Mouse (Mus musculus) heart, postnatal 0 days (tissue): ENCODE results near the gene Kif7. TPM values are rescaled to one million over a fixed set of nuclear protein-coding genes. Genes with fewer than 3 reads are reported as not detected.

Experiments used
- ATAC-seq: fragments of 200-750 bp; cut with Nextera tagmentation; 2 replicates; pipeline ENCODE4 v1.8.0; 2017; ENCODE audit warnings: low read depth, moderate number of reproducible peaks, moderate library complexity; ENCODE audit not compliant: insufficient read depth
- DNase-seq: peaks from one replicate; pipeline ENCODE4 v3.0.0-alpha.2; 2016; ENCODE audit warnings: low spot score
- H3K27ac ChIP-seq: fragments of 300-500 bp; sonication (generic); 2 replicates; pipeline ENCODE4 v1.5.1; 2014; ENCODE audit warnings: low read depth, mild to moderate bottlenecking
- H3K27me3 ChIP-seq: fragments of 300-500 bp; sonication (generic); 2 replicates; pipeline ENCODE4 v1.6.1; 2014; ENCODE audit warnings: low read length, mixed read lengths; ENCODE audit not compliant: control insufficient read depth, insufficient read depth
- H3K36me3 ChIP-seq: fragments of 300-500 bp; sonication (generic); replicated peaks from 2 replicates; pipeline ENCODE4 v1.6.1; 2014; ENCODE audit warnings: low read length, mixed read lengths; ENCODE audit not compliant: control insufficient read depth, insufficient read depth
- H3K4me1 ChIP-seq: fragments of 300-500 bp; sonication (generic); 2 replicates; pipeline ENCODE4 v1.6.1; 2014; ENCODE audit warnings: antibody characterized with exemption; ENCODE audit not compliant: control insufficient read depth, insufficient read depth
- H3K4me2 ChIP-seq: fragments of 300-500 bp; sonication (generic); 2 replicates; pipeline ENCODE4 v1.6.1; 2014; ENCODE audit warnings: low read depth, mild to moderate bottlenecking, low read length, moderate library complexity
- H3K4me3 ChIP-seq: fragments of 300-500 bp; sonication (generic); 2 replicates; pipeline ENCODE4 v1.5.1; 2014; ENCODE audit warnings: low read depth, low read length
- H3K9ac ChIP-seq: fragments of 300-500 bp; sonication (generic); replicated peaks from 2 replicates; pipeline ENCODE4 v1.6.1; 2014; ENCODE audit warnings: low read depth, low read length, mixed read lengths
- H3K9me3 ChIP-seq: fragments of 300-500 bp; sonication (generic); replicated peaks from 2 replicates; pipeline ENCODE4 v1.6.1; 2016; ENCODE audit warnings: low read length; ENCODE audit not compliant: control insufficient read depth
- CTCF ChIP-seq: IDR thresholded peaks from 2 replicates; pipeline ENCODE4 v1.5.1; 2016; ENCODE audit warnings: antibody characterized with exemption, control low read depth, low read depth
- EP300 ChIP-seq: IDR thresholded peaks from 2 replicates; pipeline ENCODE4 v1.6.1; 2016; ENCODE audit warnings: antibody characterized with exemption, low read depth
- WGBS: fragments of 180-500 bp; shearing (Covaris S2); extraction: QIAGEN DNeasy Blood & Tissue Kit; methylation state at CpG from one replicate; pipeline ENCODE4 v1.1.7; 2014; 5-methylcytosine and 5-hydroxymethylcytosine counted together
- polyA plus RNA-seq: library from polyadenylated mRNA; unstranded; fragments of >200 nt; fragmentation: Nextera tagmentation; extraction: Ambion mirVana; gene quantifications from 2 replicates; pipeline ENCODE4 v1.2.1, GENCODE M21; 2015
- total RNA-seq: library from RNA; depleted of rRNA; stranded (reverse); fragments of >200 nt; gene quantifications from 2 replicates; pipeline ENCODE4 v1.2.3, GENCODE M21; 2014; ENCODE audit warnings: low replicate concordance; rRNA removed

Kif7 gene
- total and polyA plus RNA-seq, 2 experiments from 2014 or later: 0.92 to 1.7 TPM

DNA sequence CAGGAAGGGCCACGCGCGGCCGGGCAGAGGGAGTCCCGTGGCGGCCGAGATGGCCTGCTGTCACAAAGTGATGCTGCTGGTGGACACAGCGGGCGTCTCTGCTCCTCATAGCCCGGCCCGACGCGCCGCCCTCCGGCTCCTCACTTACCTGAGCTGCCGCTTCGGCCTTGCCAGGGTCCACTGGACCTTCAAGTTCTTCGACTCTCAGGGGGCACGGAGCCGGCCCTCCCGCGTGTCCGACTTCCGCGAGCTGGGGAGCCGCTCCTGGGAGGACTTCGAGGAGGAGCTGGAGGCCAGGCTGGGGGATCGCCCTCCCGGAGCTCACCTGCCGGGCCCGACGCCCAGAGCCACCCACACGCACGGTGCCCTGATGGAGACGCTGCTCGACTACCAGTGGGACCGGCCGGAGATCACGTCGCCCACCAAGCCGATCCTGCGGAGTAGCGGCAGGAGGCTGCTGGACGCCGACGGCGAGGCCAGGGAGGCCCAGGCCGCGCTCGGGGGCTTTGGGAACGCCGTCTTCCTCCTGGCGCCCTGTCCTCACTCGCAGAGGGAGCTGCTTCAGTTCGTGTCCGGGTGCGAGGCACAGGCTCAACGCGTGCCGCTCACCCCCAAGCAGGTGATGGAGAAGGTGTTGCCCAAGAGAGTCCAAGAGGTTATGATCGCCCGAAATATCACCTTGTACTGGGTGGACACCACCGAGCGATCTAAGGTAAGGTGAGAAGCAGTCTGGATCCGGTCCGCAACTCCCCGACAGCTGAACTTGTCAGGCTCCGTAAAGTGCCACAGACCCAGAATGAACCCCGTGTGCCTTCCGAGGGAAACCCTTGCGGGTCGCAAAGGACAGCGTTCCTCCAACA lies 55.0 kb downstream of the Kif7 start:
- DNase-seq: no peak
- ATAC-seq: peak; percentile 3; the same call in 1 of the 2 replicates

DNA sequence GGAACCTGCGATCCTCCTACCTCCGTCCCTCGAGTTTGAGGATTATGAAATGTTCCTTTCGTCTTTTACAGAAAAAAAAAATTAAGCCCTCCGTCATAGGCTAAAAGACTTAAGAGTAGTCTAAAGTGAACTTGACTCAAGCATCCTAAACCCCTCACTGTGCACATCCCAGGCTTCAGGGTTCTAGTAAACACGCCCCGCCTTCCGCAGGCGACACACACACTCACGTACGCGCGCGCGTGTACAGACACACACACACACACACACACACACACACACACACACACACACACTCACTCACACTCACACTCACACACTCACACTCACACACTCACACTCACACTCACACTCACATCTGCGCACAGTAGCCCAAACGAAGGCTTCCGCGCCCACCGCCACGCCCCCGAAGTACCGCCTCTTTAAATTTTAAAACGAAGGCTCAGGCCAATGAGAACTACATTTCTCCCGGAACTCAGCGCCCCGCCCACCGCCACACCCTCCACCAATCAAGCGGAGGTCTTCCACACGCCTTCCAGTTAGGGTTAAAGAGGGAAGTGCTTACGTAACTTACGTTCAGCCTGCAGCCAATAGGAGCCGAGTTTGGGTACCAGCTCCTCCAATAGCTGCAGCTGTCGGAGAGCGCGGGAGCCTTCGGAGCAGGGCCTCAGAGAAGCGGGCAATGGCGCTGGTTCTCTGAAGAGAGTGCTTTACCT lies 55.8 kb downstream of the Kif7 start, which contains the start of gene Ticrr:
TSS of gene Ticrr (plus strand) at position 619 of the 713 bp plus-strand sequence.
- no peak within 1 kb of the TSS for H3K27ac ChIP-seq
- peak within 1 kb of the TSS; percentile 67 for H3K9ac ChIP-seq
- 1% methylated on average over 39 of the region's 39 CpGs for WGBS

More for the DNA sequence above, 55.0 kb downstream of the Kif7 start:
- no peaks in the 10 kb centered on the region for H3K27me3 ChIP-seq
- TF ChIP-seq EP300 (no peak), CTCF (no peak)
- peak overlapping the region; percentile 100 for H3K4me2 ChIP-seq
- no peaks in the 10 kb centered on the region for H3K36me3 ChIP-seq
- H3K27ac ChIP-seq: no peak overlapping the region
- H3K9ac ChIP-seq: peak overlapping the region; percentile 67
- H3K9me3 ChIP-seq: no peaks in the 10 kb centered on the region
- H3K4me3 ChIP-seq: peak overlapping the region; percentile 87
- under 1% methylated on average over 70 of the region's 73 CpGs for WGBS
- H3K4me1 ChIP-seq: peaks cover 11% of the 10 kb centered on the region; the same call in 1 of the 2 replicates

DNA sequence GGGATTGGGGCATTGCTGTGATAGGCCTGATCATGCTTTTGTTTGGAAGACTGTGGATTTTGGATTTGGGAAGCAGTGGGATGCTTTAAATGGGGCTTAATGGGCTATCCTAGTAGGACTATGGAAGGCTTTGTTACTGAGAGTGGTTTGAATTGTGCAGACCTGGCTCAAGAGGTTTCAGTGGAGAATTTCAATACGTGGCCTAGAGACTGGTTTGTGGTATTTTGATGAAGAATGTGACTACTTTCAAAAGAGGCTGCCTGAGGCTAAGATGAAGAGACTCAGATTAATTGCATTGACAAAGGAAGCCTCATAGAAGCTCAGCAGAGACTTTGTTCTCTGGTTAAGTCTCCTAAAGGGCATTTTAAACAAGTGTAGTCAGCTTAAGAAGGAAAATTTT lies 60.9 kb downstream of the Kif7 start:
- H3K36me3 ChIP-seq: no peaks in the 10 kb centered on the region
- WGBS: 64% methylated on average over 1 of the region's 1 CpGs
- no peak for ATAC-seq

More for the DNA sequence above, 55.8 kb downstream of the Kif7 start, which contains the start of gene Ticrr:
- no peaks in the 10 kb centered on the region for H3K9me3 ChIP-seq
- no peaks in the 10 kb centered on the region for H3K36me3 ChIP-seq
- DNase-seq: peak; percentile 99
- TF ChIP-seq CTCF (no peak), EP300 (peak; percentile 40; the same call in 1 of the 2 replicates)
- peaks cover 11% of the 10 kb centered on the region; the same call in 1 of the 2 replicates for H3K4me1 ChIP-seq
- ATAC-seq: peak; percentile 100
- no peaks in the 10 kb centered on the region for H3K27me3 ChIP-seq
- H3K4me3 ChIP-seq: peak within 1 kb of the TSS; percentile 87
- H3K4me2 ChIP-seq: peak within 1 kb of the TSS; percentile 100

DNA sequence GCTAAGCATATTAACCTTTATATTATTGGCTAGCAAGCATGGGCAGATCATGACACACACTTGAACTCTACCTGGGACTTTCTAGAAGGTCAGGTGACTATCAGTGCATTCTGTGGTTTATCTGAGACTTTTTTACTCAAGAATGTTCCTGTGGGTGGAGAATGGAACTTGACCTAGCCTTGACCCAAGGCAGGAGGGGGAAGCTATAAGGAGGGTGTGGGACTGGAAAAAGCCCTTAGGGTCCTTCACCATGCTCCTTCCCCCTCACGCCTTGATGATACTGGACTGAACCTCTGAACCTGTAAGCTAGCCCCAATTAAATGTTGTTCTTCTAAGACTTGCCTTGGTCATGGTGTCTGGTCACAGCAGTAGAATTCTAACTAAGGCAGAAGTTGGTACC lies 61.3 kb downstream of the Kif7 start:
- WGBS: 74% methylated on average over 1 of the region's 1 CpGs
- no peaks in the 10 kb centered on the region for H3K27me3 ChIP-seq
- no peaks in the 10 kb centered on the region for H3K9me3 ChIP-seq

More for the DNA sequence above, 60.9 kb downstream of the Kif7 start:
- Histone ChIP-seq H3K4me2 (no peak overlapping the region), H3K27me3 (no peaks in the 10 kb centered on the region), H3K9me3 (no peaks in the 10 kb centered on the region), H3K4me1 (no peaks in the 10 kb centered on the region), H3K27ac (no peak overlapping the region), H3K9ac (no peak overlapping the region), H3K4me3 (no peak overlapping the region)
- no peak for DNase-seq
- no peak for TF ChIP-seq EP300
- no peak for TF ChIP-seq CTCF

DNA sequence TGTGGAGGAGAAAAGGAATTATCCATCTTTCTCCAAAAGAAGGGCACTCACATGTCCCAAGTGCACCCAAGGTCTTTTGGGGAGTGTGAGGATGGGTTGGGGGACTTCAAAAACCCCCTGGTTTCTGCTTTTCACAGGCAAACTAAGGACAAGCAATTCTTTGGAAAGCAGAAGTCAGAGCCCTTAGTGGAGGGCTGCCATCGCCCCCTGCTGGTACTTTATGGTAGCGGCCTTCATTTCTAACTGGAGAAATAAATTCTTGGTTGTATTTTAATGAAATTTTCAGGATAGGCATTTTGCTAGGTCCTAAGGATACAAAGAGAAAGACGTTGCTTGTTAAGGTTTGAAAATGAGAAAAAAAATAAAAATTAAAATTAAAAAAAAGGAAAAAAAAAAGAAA lies 66.5 kb downstream of the Kif7 start:
- Histone ChIP-seq H3K9ac (no peak overlapping the region), H3K4me1 (0 out of 2 replicates have a peak, but pooled peaks cover 5% of the 10 kb centered on the region), H3K4me2 (no peak overlapping the region), H3K27me3 (no peaks in the 10 kb centered on the region), H3K36me3 (no peaks in the 10 kb centered on the region), H3K4me3 (no peak overlapping the region), H3K27ac (no peak overlapping the region), H3K9me3 (no peaks in the 10 kb centered on the region)
- DNase-seq: peak; percentile 46
- 2% methylated on average over 3 of the region's 3 CpGs for WGBS
- ATAC-seq: no peak
- TF ChIP-seq EP300 (no peak), CTCF (peak; percentile 83)

More for the DNA sequence above, 61.3 kb downstream of the Kif7 start:
- no peaks in the 10 kb centered on the region for H3K4me1 ChIP-seq
- no peak for ATAC-seq
- TF ChIP-seq EP300 (no peak), CTCF (no peak)
- no peak overlapping the region for H3K27ac ChIP-seq
- H3K9ac ChIP-seq: no peak overlapping the region
- no peak for DNase-seq
- H3K4me3 ChIP-seq: no peak overlapping the region
- no peak overlapping the region for H3K4me2 ChIP-seq
- H3K36me3 ChIP-seq: no peaks in the 10 kb centered on the region

Other genes with a start within 250 kb of the Kif7 start
- gene Polg, start 249.4 kb downstream of the Kif7 start, total RNA-seq: 32.6 and 87.4 TPM in 2 replicates
- 15.9 and 17.1 TPM in 2 replicates for gene Polg, start 249.4 kb downstream of the Kif7 start, polyA plus RNA-seq
- 0.04 and 0.19 TPM in 2 replicates for gene Rhcg, start 98.1 kb downstream of the Kif7 start, total RNA-seq
- 0.40 and 0.44 TPM in 2 replicates for gene Rhcg, start 98.1 kb downstream of the Kif7 start, polyA plus RNA-seq
- 2.2 and 4.2 TPM in 2 replicates for gene Ticrr, start 55.5 kb downstream of the Kif7 start, total RNA-seq
- 0.74 and 1.2 TPM in 2 replicates for gene Ticrr, start 55.5 kb downstream of the Kif7 start, polyA plus RNA-seq
- gene Plin1, start 17.2 kb upstream of the Kif7 start, total RNA-seq: not detected in 2 replicates
- gene Plin1, start 17.2 kb upstream of the Kif7 start, polyA plus RNA-seq: 0.11 and 0.41 TPM in 2 replicates
- gene Pex11a, start 27.4 kb upstream of the Kif7 start, total RNA-seq: 0.04 and 3.4 TPM in 2 replicates
- 9.4 and 11.6 TPM in 2 replicates for gene Pex11a, start 27.4 kb upstream of the Kif7 start, polyA plus RNA-seq
- not detected in 2 replicates for gene Wdr93, start 27.4 kb upstream of the Kif7 start, total RNA-seq
- gene Wdr93, start 27.4 kb upstream of the Kif7 start, polyA plus RNA-seq: 0.05 TPM in 1 of 2 replicates, not detected in the other
- gene Mesp1, start 78.1 kb upstream of the Kif7 start, total RNA-seq: not detected in 2 replicates
- gene Mesp1, start 78.1 kb upstream of the Kif7 start, polyA plus RNA-seq: not detected in 2 replicates
- gene Mesp2, start 95.0 kb upstream of the Kif7 start, total RNA-seq: not detected in 2 replicates
- gene Mesp2, start 95.0 kb upstream of the Kif7 start, polyA plus RNA-seq: 0.10 and 0.11 TPM in 2 replicates
- gene Anpep, start 145.3 kb upstream of the Kif7 start, total RNA-seq: 13.4 and 15.6 TPM in 2 replicates
- gene Anpep, start 145.3 kb upstream of the Kif7 start, polyA plus RNA-seq: 6.9 and 8.3 TPM in 2 replicates
- 9.8 and 11.9 TPM in 2 replicates for gene Ap3s2, start 204.9 kb upstream of the Kif7 start, total RNA-seq
- gene Ap3s2, start 204.9 kb upstream of the Kif7 start, polyA plus RNA-seq: 20.5 and 21.5 TPM in 2 replicates
- gene Arpin, start 219.6 kb upstream of the Kif7 start, total RNA-seq: 39.0 and 54.3 TPM in 2 replicates
- gene Arpin, start 219.6 kb upstream of the Kif7 start, polyA plus RNA-seq: 19.6 and 21.7 TPM in 2 replicates